Mouse (Mus musculus) intestine, postnatal 0 days (tissue): ENCODE data around the gene Kansl1. TPM values are rescaled to one million over a fixed set of nuclear protein-coding genes. Genes with fewer than 3 reads are reported as not detected.
A peak's percentile ranks its signal among the peaks of the same experiment; 100 is the strongest.

Source experiments
- ATAC-seq: fragments of 200-750 bp; cut with Nextera tagmentation; 2 replicates; pipeline ENCODE4 v1.8.0; 2017; ENCODE audit warnings: mild to moderate bottlenecking, moderate TSS enrichment, moderate library complexity
- H3K27ac ChIP-seq: fragments of 300-500 bp; sonication (generic); 2 replicates; pipeline ENCODE4 v1.5.1; 2014; ENCODE audit warnings: mild to moderate bottlenecking, low read depth, low read length, moderate library complexity
- H3K27me3 ChIP-seq: fragments of 300-500 bp; sonication (generic); replicated peaks from 2 replicates; pipeline ENCODE4 v1.6.1; 2014; ENCODE audit warnings: low read length, mixed read lengths; ENCODE audit not compliant: control insufficient read depth, insufficient read depth
- H3K36me3 ChIP-seq: fragments of 300-500 bp; sonication (generic); 2 replicates; pipeline ENCODE4 v1.6.1; 2014; ENCODE audit warnings: mild to moderate bottlenecking, moderate library complexity; ENCODE audit not compliant: control insufficient read depth, insufficient read depth
- H3K4me1 ChIP-seq: fragments of 300-500 bp; sonication (generic); replicated peaks from 2 replicates; pipeline ENCODE4 v1.6.1; 2014; ENCODE audit warnings: antibody characterized with exemption, low read length, mixed read lengths; ENCODE audit not compliant: control insufficient read depth, insufficient read depth
- H3K4me2 ChIP-seq: fragments of 300-500 bp; sonication (generic); replicated peaks from 2 replicates; pipeline ENCODE4 v1.6.1; 2014; ENCODE audit warnings: low read depth, mild to moderate bottlenecking, moderate library complexity
- H3K4me3 ChIP-seq: fragments of 300-500 bp; sonication (generic); 2 replicates; pipeline ENCODE4 v1.5.1; 2014; ENCODE audit warnings: low read depth, low read length
- H3K9ac ChIP-seq: fragments of 300-500 bp; sonication (generic); 2 replicates; pipeline ENCODE4 v1.6.1; 2014; ENCODE audit warnings: mild to moderate bottlenecking, low read depth, low read length
- H3K9me3 ChIP-seq: fragments of 300-500 bp; sonication (generic); 2 replicates; pipeline ENCODE4 v1.6.1; 2016; ENCODE audit warnings: mixed run types; ENCODE audit not compliant: control insufficient read depth
- CTCF ChIP-seq: sonication (generic); IDR thresholded peaks from 2 replicates; pipeline ENCODE4 v1.5.1; 2016; ENCODE audit warnings: low read depth, mild to moderate bottlenecking, control low read depth, antibody characterized with exemption, moderate library complexity
- WGBS: fragments of 180-500 bp; shearing (Covaris S2); extraction: QIAGEN DNeasy Blood & Tissue Kit; methylation state at CpG from one replicate; pipeline ENCODE4 v1.1.7; 2014; 5-methylcytosine and 5-hydroxymethylcytosine counted together
- polyA plus RNA-seq: library from polyadenylated mRNA; unstranded; fragments of >200 nt; fragmentation: Nextera tagmentation; extraction: Ambion mirVana; gene quantifications from 2 replicates; pipeline ENCODE4 v1.2.1, GENCODE M21; 2015

Kansl1 gene
- polyA plus RNA-seq, 1 experiment from 2014 or later = 8.1 TPM

DNA sequence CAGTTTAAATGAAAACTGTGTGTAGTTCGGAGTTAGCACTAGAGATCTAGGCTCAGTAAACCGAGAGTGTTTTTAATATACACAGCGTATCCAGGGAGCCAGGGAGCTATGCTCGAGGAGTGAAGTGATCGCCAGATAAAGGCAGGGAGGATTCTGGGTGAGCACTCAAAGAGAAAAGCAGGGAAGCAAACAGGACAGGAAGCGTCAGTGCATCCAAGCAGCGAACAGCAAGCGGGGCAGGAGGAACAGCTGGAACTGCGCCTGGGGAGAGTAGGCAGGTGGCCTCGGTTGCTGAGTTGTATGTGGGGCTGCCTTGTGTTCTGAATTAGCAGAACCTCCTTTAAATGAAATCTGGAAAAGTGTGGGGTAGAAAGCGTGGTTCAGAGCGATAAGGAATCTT lies 166.0 kb downstream of the Kansl1 start:
- 56% methylated on average over 12 of the region's 12 CpGs for WGBS
- H3K27me3 ChIP-seq = no peaks in the 10 kb centered on the region
- no peaks in the 10 kb centered on the region for H3K36me3 ChIP-seq
- H3K9me3 ChIP-seq = no peaks in the 10 kb centered on the region
- H3K27ac ChIP-seq = no peak overlapping the region
- no peak for TF ChIP-seq CTCF
- no peak overlapping the region for H3K4me3 ChIP-seq
- H3K4me2 ChIP-seq = peak overlapping the region; percentile 37
- H3K4me1 ChIP-seq = no peaks in the 10 kb centered on the region; the same call in 1 of the 2 replicates
- ATAC-seq = no peak
- no peak overlapping the region for H3K9ac ChIP-seq

- no peak overlapping the region for H3K9ac ChIP-seq
- no peak overlapping the region for H3K4me3 ChIP-seq
- H3K27me3 ChIP-seq = no peaks in the 10 kb centered on the region
- H3K9me3 ChIP-seq = no peaks in the 10 kb centered on the region
- no peak overlapping the region for H3K27ac ChIP-seq
- no peak overlapping the region for H3K4me2 ChIP-seq
- 88% methylated on average over 3 of the region's 3 CpGs for WGBS
- no peak for ATAC-seq
- H3K36me3 ChIP-seq = no peaks in the 10 kb centered on the region
- TF ChIP-seq CTCF = no peak
- no peaks in the 10 kb centered on the region; the same call in 1 of the 2 replicates for H3K4me1 ChIP-seq
These were observed 171.0 kb downstream of the Kansl1 start for GRCm38 (mm10) chr11:104297671-104298070.

GRCm38 (mm10) chr11:104295656-104296055 lies 173.0 kb downstream of the Kansl1 start:
- no peak for TF ChIP-seq CTCF
- H3K36me3 ChIP-seq = no peaks in the 10 kb centered on the region
- no peak overlapping the region for H3K9ac ChIP-seq
- no peak overlapping the region for H3K4me3 ChIP-seq
- H3K4me1 ChIP-seq = no peaks in the 10 kb centered on the region; the same call in 1 of the 2 replicates
- no peak overlapping the region for H3K4me2 ChIP-seq
- ATAC-seq = no peak
- H3K9me3 ChIP-seq = no peaks in the 10 kb centered on the region
- H3K27ac ChIP-seq = no peak overlapping the region
- WGBS = 11% methylated on average over 6 of the region's 6 CpGs
- H3K27me3 ChIP-seq = no peaks in the 10 kb centered on the region

DNA sequence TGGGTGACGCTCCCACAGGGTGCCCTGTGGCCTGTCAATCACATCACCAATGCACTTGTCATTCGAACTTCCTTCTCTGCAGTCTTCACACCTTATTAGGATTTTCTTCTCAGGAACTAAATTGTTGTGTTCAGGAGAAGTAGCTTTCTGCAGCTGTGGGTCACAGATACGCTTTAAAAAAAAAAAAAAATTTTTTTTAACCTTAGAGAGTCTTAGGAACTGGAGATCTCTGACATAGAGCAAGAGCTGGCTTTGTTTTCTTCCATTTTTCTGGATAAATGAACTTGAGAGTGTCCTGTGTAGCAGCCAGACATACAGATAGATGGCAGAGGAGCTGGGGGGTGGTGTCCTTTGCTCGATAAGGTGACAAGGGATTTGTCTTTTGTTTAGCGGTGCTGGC lies 173.5 kb downstream of the Kansl1 start:
- H3K9me3 ChIP-seq = no peaks in the 10 kb centered on the region
- no peak for ATAC-seq
- no peak for TF ChIP-seq CTCF
- no peaks in the 10 kb centered on the region for H3K36me3 ChIP-seq
- H3K4me3 ChIP-seq = no peak overlapping the region
- no peaks in the 10 kb centered on the region for H3K27me3 ChIP-seq
- no peak overlapping the region for H3K27ac ChIP-seq
- 68% methylated on average over 5 of the region's 5 CpGs for WGBS
- H3K4me1 ChIP-seq = no peaks in the 10 kb centered on the region; the same call in 1 of the 2 replicates
- H3K9ac ChIP-seq = no peak overlapping the region
- no peak overlapping the region for H3K4me2 ChIP-seq

GRCm38 (mm10) chr11:104293241-104293640 lies 175.4 kb downstream of the Kansl1 start:
- Histone ChIP-seq H3K27ac (peak overlapping the region; percentile 82), H3K9ac (no peak overlapping the region), H3K4me1 (no peaks in the 10 kb centered on the region; the same call in 1 of the 2 replicates), H3K9me3 (no peaks in the 10 kb centered on the region), H3K4me3 (no peak overlapping the region), H3K27me3 (no peaks in the 10 kb centered on the region), H3K36me3 (no peaks in the 10 kb centered on the region), H3K4me2 (peak overlapping the region; percentile 38; the same call in 1 of the 2 replicates)
- TF ChIP-seq CTCF = no peak
- peak; percentile 89 for ATAC-seq
- WGBS = 25% methylated on average over 9 of the region's 9 CpGs

GRCm38 (mm10) chr11:104292443-104293220 lies 176.0 kb downstream of the Kansl1 start:
- TF ChIP-seq CTCF = no peak
- H3K36me3 ChIP-seq = no peaks in the 10 kb centered on the region
- H3K4me1 ChIP-seq = no peaks in the 10 kb centered on the region; the same call in 1 of the 2 replicates
- peak; percentile 68 for ATAC-seq
- H3K9ac ChIP-seq = no peak overlapping the region
- 59% methylated on average over 7 of the region's 7 CpGs for WGBS
- no peaks in the 10 kb centered on the region for H3K9me3 ChIP-seq
- peak overlapping the region; percentile 82 for H3K27ac ChIP-seq
- H3K4me3 ChIP-seq = no peak overlapping the region
- H3K27me3 ChIP-seq = no peaks in the 10 kb centered on the region
- peak overlapping the region; percentile 38; the same call in 1 of the 2 replicates for H3K4me2 ChIP-seq
